Mouse (Mus musculus) liver, embryonic 11.5 days (tissue): ENCODE data around the gene Cnr1. TPM values are rescaled to one million over a fixed set of nuclear protein-coding genes. Genes with fewer than 3 reads are reported as not detected.

Source experiments
- ATAC-seq: fragments of 200-750 bp; cut with Nextera tagmentation; replicated peaks from 2 replicates; pipeline ENCODE4 v1.8.0; 2017; ENCODE audit warnings: moderate number of reproducible peaks, mild to moderate bottlenecking, moderate TSS enrichment, moderate library complexity; ENCODE audit not compliant: low FRiP score
- DNase-seq: peaks from one replicate; pipeline ENCODE4 v3.0.0-alpha.2; 2017; ENCODE audit warnings: low spot score
- H3K27ac ChIP-seq: fragments of 300-500 bp; sonication (generic); 2 replicates; pipeline ENCODE4 v1.5.1; 2014; ENCODE audit warnings: mild to moderate bottlenecking, low read depth, low read length, control low read depth
- H3K27me3 ChIP-seq: fragments of 300-500 bp; sonication (generic); replicated peaks from 2 replicates; pipeline ENCODE4 v1.6.1; 2014; ENCODE audit warnings: low read length, mixed read lengths; ENCODE audit not compliant: control insufficient read depth, insufficient read depth
- H3K36me3 ChIP-seq: fragments of 300-500 bp; sonication (generic); 2 replicates; pipeline ENCODE4 v1.6.1; 2014; ENCODE audit warnings: mild to moderate bottlenecking, low read length, moderate library complexity, mixed read lengths; ENCODE audit not compliant: control insufficient read depth, insufficient read depth
- H3K4me1 ChIP-seq: fragments of 300-500 bp; sonication (generic); replicated peaks from 2 replicates; pipeline ENCODE4 v1.6.1; 2014; ENCODE audit warnings: low read length, mixed read lengths; ENCODE audit not compliant: control insufficient read depth, insufficient read depth
- H3K4me2 ChIP-seq: fragments of 300-500 bp; sonication (generic); 2 replicates; pipeline ENCODE4 v1.6.1; 2014; ENCODE audit warnings: mild to moderate bottlenecking, control low read depth, moderate library complexity
- H3K4me3 ChIP-seq: fragments of 300-500 bp; sonication (generic); 2 replicates; pipeline ENCODE4 v1.5.1; 2014; ENCODE audit warnings: low read depth, low read length, control low read depth
- H3K9ac ChIP-seq: fragments of 300-500 bp; sonication (generic); 2 replicates; pipeline ENCODE4 v1.6.1; 2014; ENCODE audit warnings: low read depth, low read length, control low read depth
- H3K9me3 ChIP-seq: fragments of 300-500 bp; sonication (generic); 2 replicates; pipeline ENCODE4 v1.6.1; 2016; ENCODE audit warnings: low read length, inconsistent platforms, mixed read lengths; ENCODE audit not compliant: control insufficient read depth
- WGBS: fragments of 180-500 bp; shearing (Covaris S2); extraction: QIAGEN DNeasy Blood & Tissue Kit; methylation state at CpG from one replicate; pipeline ENCODE4 v1.1.7; 2014; 5-methylcytosine and 5-hydroxymethylcytosine counted together
- polyA plus RNA-seq: library from polyadenylated mRNA; unstranded; fragments of >200 nt; fragmentation: Nextera tagmentation; extraction: Ambion mirVana; gene quantifications from 2 replicates; pipeline ENCODE4 v1.2.1, GENCODE M21; 2014

Cnr1 gene
- polyA plus RNA-seq, 1 experiment from 2014 or later: 0.62 TPM

DNA sequence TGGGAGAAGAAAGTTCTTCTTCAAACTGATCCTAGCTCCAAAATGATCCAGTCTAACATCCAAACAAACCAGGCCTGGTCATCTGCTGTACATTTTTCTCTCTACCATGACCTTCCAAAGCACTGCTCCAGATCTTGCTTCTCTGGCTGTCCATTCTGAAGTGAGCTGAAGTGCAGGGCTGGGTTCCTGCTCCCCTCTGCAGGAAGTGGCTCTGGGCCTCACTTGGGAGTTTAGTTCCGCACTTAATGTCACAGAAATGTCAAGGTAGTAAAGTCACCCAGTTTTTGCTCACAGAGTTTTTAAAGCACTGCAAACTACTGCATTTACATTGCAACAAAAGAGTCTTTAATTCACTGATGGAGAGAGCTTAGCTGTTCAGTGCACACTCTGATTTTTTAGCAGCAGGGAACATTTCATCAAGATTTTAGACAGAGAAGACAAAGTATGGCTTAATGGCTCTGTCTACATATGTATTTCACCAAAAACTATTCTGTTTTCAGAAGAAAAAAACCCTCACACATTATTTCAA, 20.5 kb upstream of the Cnr1 start:
- ATAC-seq: no peak
- Histone ChIP-seq H3K36me3 (no peaks in the 10 kb centered on the region), H3K27ac (no peak overlapping the region), H3K9me3 (no peaks in the 10 kb centered on the region), H3K4me3 (no peak overlapping the region), H3K27me3 (no peaks in the 10 kb centered on the region), H3K9ac (no peak overlapping the region), H3K4me2 (no peak overlapping the region), H3K4me1 (no peaks in the 10 kb centered on the region)
- 63% methylated on average over 1 of the region's 1 CpGs for WGBS
- no peak for DNase-seq

GRCm38 (mm10) chr4:33904826-33905225, 19.6 kb upstream of the Cnr1 start:
- no peak for DNase-seq
- Histone ChIP-seq H3K36me3 (no peaks in the 10 kb centered on the region), H3K9me3 (no peaks in the 10 kb centered on the region), H3K4me3 (no peak overlapping the region), H3K27ac (no peak overlapping the region), H3K4me1 (no peaks in the 10 kb centered on the region), H3K9ac (no peak overlapping the region), H3K27me3 (no peaks in the 10 kb centered on the region), H3K4me2 (no peak overlapping the region)
- WGBS: 61% methylated on average over 4 of the region's 4 CpGs
- ATAC-seq: no peak

- Histone ChIP-seq H3K4me1 (no peaks in the 10 kb centered on the region), H3K9me3 (no peaks in the 10 kb centered on the region), H3K4me3 (no peak overlapping the region), H3K4me2 (no peak overlapping the region), H3K27me3 (no peaks in the 10 kb centered on the region), H3K9ac (no peak overlapping the region), H3K27ac (no peak overlapping the region), H3K36me3 (no peaks in the 10 kb centered on the region)
- ATAC-seq (no peak), DNase-seq (no peak)
- WGBS: 63% methylated on average over 3 of the region's 3 CpGs
Measured at GRCm38 (mm10) chr4:33908786-33909185, 15.6 kb upstream of the Cnr1 start.

- DNase-seq: no peak
- no peaks in the 10 kb centered on the region for H3K27me3 ChIP-seq
- H3K4me3 ChIP-seq: no peak overlapping the region
- H3K4me1 ChIP-seq: no peaks in the 10 kb centered on the region
- no peak overlapping the region for H3K9ac ChIP-seq
- no peaks in the 10 kb centered on the region for H3K36me3 ChIP-seq
- ATAC-seq: no peak
- H3K4me2 ChIP-seq: no peak overlapping the region
- H3K27ac ChIP-seq: no peak overlapping the region
- 79% methylated on average over 5 of the region's 5 CpGs for WGBS
- H3K9me3 ChIP-seq: no peaks in the 10 kb centered on the region
Measured at GRCm38 (mm10) chr4:33915730-33916129, 8.7 kb upstream of the Cnr1 start.

GRCm38 (mm10) chr4:33920807-33921206, 3.6 kb upstream of the Cnr1 start:
- Histone ChIP-seq H3K9me3 (no peaks in the 10 kb centered on the region), H3K36me3 (no peaks in the 10 kb centered on the region), H3K4me3 (no peak overlapping the region), H3K4me2 (no peak overlapping the region), H3K27ac (no peak overlapping the region), H3K4me1 (no peaks in the 10 kb centered on the region), H3K27me3 (peaks cover 43% of the 10 kb centered on the region), H3K9ac (no peak overlapping the region)
- DNase-seq (no peak), ATAC-seq (no peak)
- 42% methylated on average over 5 of the region's 5 CpGs for WGBS

GRCm38 (mm10) chr4:33923151-33923760, 1.1 kb upstream of the Cnr1 start:
- H3K27me3 ChIP-seq: peaks cover 48% of the 10 kb centered on the region

GRCm38 (mm10) chr4:33923761-33924233, 596 bp upstream of the Cnr1 start:
- no peaks in the 10 kb centered on the region for H3K36me3 ChIP-seq
- peaks cover 48% of the 10 kb centered on the region for H3K27me3 ChIP-seq
- peak overlapping the region; percentile 80 for H3K4me2 ChIP-seq
- under 1% methylated on average over 52 of the region's 55 CpGs for WGBS
- H3K9me3 ChIP-seq: no peaks in the 10 kb centered on the region
- DNase-seq (no peak), ATAC-seq (no peak; the same call in 1 of the 2 replicates)
- H3K4me1 ChIP-seq: no peaks in the 10 kb centered on the region
- peak overlapping the region; percentile 41; the same call in 1 of the 2 replicates for H3K9ac ChIP-seq
- H3K27ac ChIP-seq: no peak overlapping the region
- H3K4me3 ChIP-seq: peak overlapping the region; percentile 55

More at GRCm38 (mm10) chr4:33923151-33923760, 1.1 kb upstream of the Cnr1 start:
- Histone ChIP-seq H3K4me1 (no peaks in the 10 kb centered on the region), H3K4me2 (peak overlapping the region; percentile 80), H3K36me3 (no peaks in the 10 kb centered on the region), H3K9ac (no peak overlapping the region), H3K4me3 (peak overlapping the region; percentile 55), H3K27ac (no peak overlapping the region), H3K9me3 (no peaks in the 10 kb centered on the region)
- DNase-seq (peak; percentile 41), ATAC-seq (no peak)
- WGBS: 5% methylated on average over 19 of the region's 19 CpGs

DNA sequence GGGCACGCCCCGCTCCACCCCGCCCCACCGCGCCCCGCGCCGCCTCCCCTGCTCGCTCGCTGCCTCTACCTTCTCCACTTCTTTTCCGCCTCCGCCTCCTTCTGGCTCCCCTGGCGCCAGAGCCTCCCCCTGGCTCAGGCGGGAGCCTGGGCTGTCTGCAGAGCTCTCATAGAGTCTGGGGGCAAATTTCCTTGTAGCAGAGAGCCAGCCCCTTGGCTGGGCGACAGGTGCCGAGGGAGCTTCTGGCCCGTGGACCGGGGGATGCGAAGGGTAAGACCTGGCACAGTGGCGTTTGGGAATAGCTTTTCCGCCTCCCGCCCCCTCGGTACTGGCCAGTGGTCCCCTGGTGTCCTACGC, 474 bp downstream of the Cnr1 start:
- WGBS: 1% methylated on average over 20 of the region's 24 CpGs
- Histone ChIP-seq H3K36me3 (no peaks in the 10 kb centered on the region), H3K9ac (no peak overlapping the region), H3K4me3 (peak overlapping the region; percentile 55), H3K27ac (no peak overlapping the region), H3K9me3 (no peaks in the 10 kb centered on the region), H3K4me2 (peak overlapping the region; percentile 80), H3K4me1 (no peaks in the 10 kb centered on the region), H3K27me3 (peaks cover 48% of the 10 kb centered on the region)
- DNase-seq (no peak), ATAC-seq (no peak)

DNA sequence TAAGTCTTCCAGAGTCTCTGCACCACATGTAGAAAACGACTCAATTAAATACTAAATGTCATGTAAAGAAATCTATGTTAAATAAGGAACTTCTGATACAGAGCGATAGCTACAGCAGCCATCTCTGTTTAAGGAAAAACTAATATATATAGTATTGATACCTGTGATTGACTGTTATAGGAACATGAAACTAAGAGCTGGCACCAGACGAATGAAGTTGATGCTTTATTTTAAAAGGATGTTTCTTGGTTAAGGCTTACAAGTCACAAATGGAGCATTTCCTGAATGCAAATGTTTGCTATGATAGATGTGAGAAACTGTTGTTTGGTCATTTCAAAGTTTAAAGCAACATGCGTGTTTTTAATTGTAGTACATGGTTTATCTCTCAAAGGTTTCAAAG, 1.1 kb downstream of the Cnr1 start:
- H3K9me3 ChIP-seq: no peaks in the 10 kb centered on the region
- peaks cover 48% of the 10 kb centered on the region for H3K27me3 ChIP-seq
- ATAC-seq: no peak
- no peak overlapping the region for H3K9ac ChIP-seq
- no peaks in the 10 kb centered on the region for H3K4me1 ChIP-seq
- H3K4me2 ChIP-seq: no peak overlapping the region; the same call in 1 of the 2 replicates
- H3K4me3 ChIP-seq: no peak overlapping the region
- no peaks in the 10 kb centered on the region for H3K36me3 ChIP-seq
- 44% methylated on average over 4 of the region's 4 CpGs for WGBS
- no peak for DNase-seq
- no peak overlapping the region for H3K27ac ChIP-seq
